ENCODE assay signal across 8 mouse cellular contexts in the genomic region with DNA sequence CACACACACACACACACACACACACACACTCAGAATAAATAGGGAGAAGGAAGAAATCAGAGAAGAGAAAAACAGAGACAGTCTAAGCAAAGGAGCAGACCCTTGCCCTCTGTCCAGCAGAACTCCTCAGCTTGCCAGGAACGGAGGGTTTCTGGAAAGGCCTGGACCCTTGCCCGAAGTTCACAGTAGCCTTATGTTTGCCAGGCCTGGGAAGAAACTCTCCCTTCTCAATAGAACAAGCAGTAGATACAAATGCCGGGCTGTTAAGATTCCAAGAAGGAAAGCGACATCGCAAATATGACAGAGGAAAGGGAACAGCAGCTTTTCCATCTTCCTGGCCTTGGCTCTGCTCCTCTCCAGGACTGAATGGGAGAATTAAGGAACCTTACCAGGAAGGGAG.
DNase-seq lines count a peak whose midpoint lies in the region; ATAC-seq and TF ChIP-seq lines count a peak whose summit lies in the region.

No protein-coding gene starts in this region.

- 82% methylated on average over 5 of the region's 5 CpGs for WGBS in hindbrain, embryonic 14.5 days
- WGBS in hindbrain, embryonic 12.5 days, result 85% methylated on average over 5 of the region's 5 CpGs
- 45% methylated on average over 5 of the region's 5 CpGs for WGBS in hindbrain, postnatal 0 days

- H3K9ac ChIP-seq in hindbrain, embryonic 14.5 days, result no peak overlapping the region
- H3K9ac ChIP-seq in hindbrain, embryonic 12.5 days, result no peak overlapping the region
- no peak overlapping the region for H3K9ac ChIP-seq in hindbrain, postnatal 0 days (replicated peaks; ENCODE audit: low read length)

- no peak for TF ChIP-seq CTCF in hindbrain, postnatal 0 days (IDR thresholded peaks at IDR 0.05; ENCODE audit: low read depth)

- ATAC-seq in hindbrain, embryonic 14.5 days (ENCODE audit: low FRiP score), result no peak
- no peak for ATAC-seq in hindbrain, embryonic 12.5 days (ENCODE audit: low FRiP score)
- ATAC-seq in hindbrain, postnatal 0 days, result 0 out of 2 replicates have a peak, but pooled peaks have one; percentile 24
- ATAC-seq in inflammation-experienced regulatory T-cells, adult 6 months, result no peak

- H3K27me3 ChIP-seq in hindbrain, embryonic 14.5 days (ENCODE audit: control insufficient read depth, insufficient read depth, low read length), result no peaks in the 10 kb centered on the region
- H3K27me3 ChIP-seq in hindbrain, embryonic 12.5 days, result no peaks in the 10 kb centered on the region
- H3K27me3 ChIP-seq in hindbrain, postnatal 0 days (ENCODE audit: insufficient read depth, low read length), result no peaks in the 10 kb centered on the region

- no peaks in the 10 kb centered on the region for H3K9me3 ChIP-seq in hindbrain, embryonic 14.5 days (ENCODE audit: control insufficient read depth, low read length)
- no peaks in the 10 kb centered on the region for H3K9me3 ChIP-seq in hindbrain, embryonic 12.5 days (replicated peaks)
- H3K9me3 ChIP-seq in hindbrain, postnatal 0 days (ENCODE audit: low read length), result no peaks in the 10 kb centered on the region

- no peaks in the 10 kb centered on the region for H3K36me3 ChIP-seq in hindbrain, embryonic 14.5 days (replicated peaks; ENCODE audit: control insufficient read depth, insufficient read depth)
- H3K36me3 ChIP-seq in hindbrain, embryonic 12.5 days, result no peaks in the 10 kb centered on the region
- no peaks in the 10 kb centered on the region for H3K36me3 ChIP-seq in hindbrain, postnatal 0 days (ENCODE audit: insufficient read depth, low read length)

- no peak overlapping the region for H3K4me2 ChIP-seq in hindbrain, embryonic 14.5 days (replicated peaks)
- no peak overlapping the region for H3K4me2 ChIP-seq in hindbrain, embryonic 12.5 days (replicated peaks)
- no peak overlapping the region for H3K4me2 ChIP-seq in hindbrain, postnatal 0 days (ENCODE audit: low read depth, low read length)

- intact Hi-C loops in left cerebral cortex, postnatal 4 days (cut with DNase I), result no loop called here

- H3K27ac ChIP-seq in hindbrain, embryonic 14.5 days, result peak overlapping the region; percentile 38; the same call in 1 of the 2 replicates
- H3K27ac ChIP-seq in hindbrain, embryonic 12.5 days, result no peak overlapping the region
- peak overlapping the region; percentile 77 for H3K27ac ChIP-seq in hindbrain, postnatal 0 days

- DNase-seq in hindbrain, embryonic 14.5 days (ENCODE audit: low spot score), result no peak
- peak; percentile 78 to 87 for DNase-seq in cerebellum, postnatal 10 days
- DNase-seq in hindbrain, postnatal 0 days (ENCODE audit: low spot score), result peak; percentile 80
- peak; percentile 76 for DNase-seq in left cerebral cortex, postnatal 4 days
- no peak for DNase-seq in spleen, postnatal 14 days (ENCODE audit: low spot score in 2 of 2)
- no peak for DNase-seq in thymus, postnatal 14 days

- H3K4me1 ChIP-seq in hindbrain, embryonic 14.5 days (replicated peaks; ENCODE audit: control insufficient read depth, insufficient read depth, low read length), result peaks cover 19% of the 10 kb centered on the region
- H3K4me1 ChIP-seq in hindbrain, embryonic 12.5 days, result peaks cover 20% of the 10 kb centered on the region
- peaks cover 13% of the 10 kb centered on the region for H3K4me1 ChIP-seq in hindbrain, postnatal 0 days (ENCODE audit: insufficient read depth, low read length)

- H3K4me3 ChIP-seq in hindbrain, embryonic 14.5 days (replicated peaks; ENCODE audit: low read length), result no peak overlapping the region
- H3K4me3 ChIP-seq in hindbrain, embryonic 12.5 days, result no peak overlapping the region
- H3K4me3 ChIP-seq in hindbrain, postnatal 0 days (ENCODE audit: low read length), result no peak overlapping the region

Comparison
In these comparisons a context has a peak if more than half of its experiments do, and no peak if none do; other contexts are left out.
1. DNase-seq: peak in cerebellum, postnatal 10 days (2 of 2), hindbrain, postnatal 0 days (single experiment) and left cerebral cortex, postnatal 4 days (single experiment); none in hindbrain, embryonic 14.5 days (single experiment), spleen, postnatal 14 days (0 of 2) and thymus, postnatal 14 days (single experiment).